Mouse (Mus musculus) heart, postnatal 36 days (tissue): ENCODE measurements around the gene Prcp. TPM values are rescaled to one million over a fixed set of nuclear protein-coding genes. Genes with fewer than 3 reads are reported as not detected.
"Not testable (repeated sequence)": the region's sequence is repeated elsewhere in the genome, so short reads cannot be mapped to it uniquely, and the experiment has no call there.

Source experiments
- DNase-seq, 2 experiments: peaks; one replicate each; pipeline ENCODE4 v3.0.0; 2021 to 2022
- intact Hi-C: fragments of 180-260 bp; cut with DNase I; formaldehyde crosslinking; loops from one replicate; pipeline ENCODE4 v1.15.1; 2025
- total RNA-seq, 2 experiments: library from RNA; stranded (reverse); gene quantifications; 2 replicates each; pipeline ENCODE4 v1.2.3; 2021

Prcp gene
- total RNA-seq, 2 experiments from 2014 or later: 13.6 to 19.3 TPM

GRCm38 (mm10) chr7:92964754-92965501 lies 90.7 kb downstream of the Prcp start:
- DNase-seq: no peak
- intact Hi-C loops: loop anchor here (5.0 to 10.0 kb wide), 5 partner anchors 33 to 860 kb away; partner anchors contain the start of gene Ankrd42

GRCm38 (mm10) chr7:92967381-92968127 lies 93.3 kb downstream of the Prcp start:
- peak; percentile 24 to 42 for DNase-seq

GRCm38 (mm10) chr7:92977429-92977828 lies 103.2 kb downstream of the Prcp start:
- no peak for DNase-seq
- intact Hi-C loops: no loop called here

More at GRCm38 (mm10) chr7:92967381-92968127, 93.3 kb downstream of the Prcp start:
- intact Hi-C loops: loop anchor here (5.0 to 10.0 kb wide), 4 partner anchors 35 to 863 kb away; partner anchors contain the start of gene Ankrd42

GRCm38 (mm10) chr7:92978225-92978624 lies 104.0 kb downstream of the Prcp start:
- DNase-seq: no peak
- intact Hi-C loops: no loop called here

- intact Hi-C loops: not testable (repeated sequence)
These were observed 104.5 kb downstream of the Prcp start for GRCm38 (mm10) chr7:92978720-92979119.

GRCm38 (mm10) chr7:92980741-92981140 lies 106.5 kb downstream of the Prcp start:
- no peak for DNase-seq
- intact Hi-C loops: no loop called here

More at GRCm38 (mm10) chr7:92978720-92979119, 104.5 kb downstream of the Prcp start:
- not testable (repeated sequence) for DNase-seq

GRCm38 (mm10) chr7:92981864-92982263 lies 107.6 kb downstream of the Prcp start:
- intact Hi-C loops: no loop called here
- DNase-seq: peak; percentile 66 to 67

Other genes with a start within 250 kb of the Prcp start
- 1 to 10 TPM in 1 of 2 experiments, under 1 TPM in 1; 0.89 to 1.2 TPM for gene Ankrd42, start 237.3 kb upstream of the Prcp start, total RNA-seq
- gene Pcf11, start 204.5 kb upstream of the Prcp start, total RNA-seq: 10 to 100 TPM; 21.2 to 28.8 TPM
- 10 to 100 TPM in 1 of 2 experiments, 1 to 10 TPM in 1; 8.8 to 24.1 TPM for gene Rab30, start 132.9 kb upstream of the Prcp start, total RNA-seq
- 1 to 10 TPM in 1 of 2 experiments, under 1 TPM in 1; 0.46 to 1.1 TPM for gene Ddias, start 223 bp upstream of the Prcp start, total RNA-seq
- 1 to 10 TPM; 4.9 to 6.8 TPM for gene Fam181b, start 205.4 kb downstream of the Prcp start, total RNA-seq